Mouse (Mus musculus) kidney, adult 2 months (tissue): Measurements from ENCODE around the gene Prss23. TPM values are rescaled to one million over a fixed set of nuclear protein-coding genes. Genes with fewer than 3 reads are reported as not detected.

Source experiments
- DNase-seq: peaks from one replicate; pipeline ENCODE4 v3.0.0; 2021
- H3K27ac ChIP-seq: fragments of 200-500 bp; 2 replicates; pipeline ENCODE4 v1.5.1; 2012; ENCODE audit warnings: low read depth, low read length, control low read depth, inconsistent platforms; ENCODE audit not compliant: insufficient read depth
- H3K27me3 ChIP-seq: fragments of 200-500 bp; replicated peaks from 2 replicates; pipeline ENCODE4 v1.6.1; 2012; ENCODE audit warnings: mild to moderate bottlenecking, moderate library complexity, low read length, inconsistent platforms; ENCODE audit not compliant: control insufficient read depth, insufficient read depth
- H3K36me3 ChIP-seq: fragments of 200-500 bp; 2 replicates; pipeline ENCODE4 v1.6.1; 2012; ENCODE audit warnings: mild to moderate bottlenecking, moderate library complexity, low read length, inconsistent platforms; ENCODE audit not compliant: control insufficient read depth, insufficient read depth
- H3K4me1 ChIP-seq: fragments of 200-500 bp; 2 replicates; pipeline ENCODE4 v1.6.1; 2011; ENCODE audit warnings: low read length; ENCODE audit not compliant: control insufficient read depth, insufficient read depth
- H3K4me3 ChIP-seq: fragments of 200-500 bp; 2 replicates; pipeline ENCODE4 v1.5.1; 2011; ENCODE audit warnings: mild to moderate bottlenecking, low read depth, low read length, control low read depth; ENCODE audit not compliant: insufficient read depth
- CTCF ChIP-seq: fragments of 200-500 bp; conservative IDR thresholded peaks from 2 replicates; pipeline ENCODE4 v1.5.1; 2011; ENCODE audit warnings: low read depth, mild to moderate bottlenecking, control low read depth, low read length, moderate library complexity, mixed read lengths; ENCODE audit not compliant: insufficient read depth, insufficient read length
- POLR2A ChIP-seq: fragments of 200-500 bp; IDR thresholded peaks from one replicate; pipeline ENCODE4 v1.6.1; 2011; ENCODE audit warnings: low read depth, low read length, control low read depth
- WGBS: fragments of 180-500 bp; shearing (Covaris S2); methylation state at CpG from one replicate; pipeline ENCODE4 v1.1.7; 2018; 5-methylcytosine and 5-hydroxymethylcytosine counted together
- polyA plus RNA-seq: library from polyadenylated mRNA; depleted of rRNA; stranded (reverse); fragments of >200 nt; gene quantifications from 2 replicates; pipeline ENCODE4 v1.2.3, GENCODE M21; 2012

The Prss23 gene
- polyA plus RNA-seq, 1 experiment: 136 TPM

DNA sequence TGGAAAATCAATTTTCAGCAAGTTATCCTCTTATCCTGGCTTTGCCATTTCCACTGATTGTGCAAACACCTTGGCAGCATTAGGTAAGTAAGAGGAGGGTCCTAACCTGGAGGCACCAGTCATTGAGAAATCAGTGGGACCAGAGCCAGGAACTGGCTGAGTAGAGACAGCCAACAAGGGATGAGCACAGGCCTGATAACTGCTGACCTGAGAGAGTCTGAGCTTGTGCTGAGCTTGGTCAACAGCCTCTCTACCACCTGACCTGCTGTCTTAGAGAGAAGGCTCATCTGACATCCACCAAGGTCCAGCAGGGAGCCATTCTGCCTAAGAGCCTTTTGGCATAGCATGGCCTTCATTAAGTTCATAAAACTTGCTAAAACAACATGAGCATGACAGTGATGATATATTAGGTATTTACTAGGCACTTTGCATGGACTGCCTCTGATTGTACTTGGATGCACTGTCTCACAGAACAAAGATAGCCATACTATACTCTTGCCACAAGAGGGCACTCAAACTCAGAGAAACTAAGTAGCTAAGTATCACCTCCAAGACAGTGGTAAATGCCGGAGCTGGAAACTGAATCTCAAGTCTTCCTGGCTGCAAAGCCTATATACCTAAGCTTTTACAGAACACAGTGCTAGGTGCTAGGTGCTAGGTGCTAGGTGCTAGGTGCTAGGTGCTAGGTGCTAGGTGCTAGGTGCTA lies 49.5 kb downstream of the Prss23 start:
- TF ChIP-seq POLR2A (no peak), CTCF (peak; percentile 35; the same call in 1 of the 2 replicates)

DNA sequence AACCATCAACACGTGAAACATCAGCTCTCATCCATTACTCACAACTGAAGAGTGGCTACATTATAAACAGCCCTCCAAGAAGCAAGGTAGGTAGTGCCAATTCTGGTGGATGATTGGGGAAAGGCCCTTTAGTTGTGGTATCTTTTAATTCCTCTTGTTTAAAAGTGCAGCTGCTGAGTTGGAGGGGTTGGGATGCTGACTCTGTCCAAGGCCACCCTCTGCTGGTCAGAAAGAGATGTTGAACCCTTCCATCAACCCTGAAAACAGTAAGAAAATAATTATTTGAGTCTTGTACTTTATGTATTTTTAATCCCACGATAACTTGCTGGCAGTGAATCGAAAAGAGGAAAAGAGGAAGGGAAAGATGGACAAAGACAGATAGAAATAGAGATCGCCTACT lies 53.5 kb downstream of the Prss23 start:
- Histone ChIP-seq H3K27ac (no peak overlapping the region), H3K4me1 (peaks cover 6% of the 10 kb centered on the region; the same call in 1 of the 2 replicates), H3K36me3 (no peaks in the 10 kb centered on the region; the same call in 1 of the 2 replicates), H3K4me3 (no peak overlapping the region), H3K27me3 (no peaks in the 10 kb centered on the region)
- DNase-seq: peak; percentile 40
- 42% methylated on average over 4 of the region's 4 CpGs for WGBS
- TF ChIP-seq POLR2A (no peak), CTCF (peak; percentile 66)

More for the DNA sequence above, 49.5 kb downstream of the Prss23 start:
- 0% methylated on average over 1 of the region's 1 CpGs for WGBS
- no peak overlapping the region for H3K27ac ChIP-seq
- no peaks in the 10 kb centered on the region for H3K27me3 ChIP-seq
- DNase-seq: peak; percentile 76
- H3K36me3 ChIP-seq: no peaks in the 10 kb centered on the region
- H3K4me3 ChIP-seq: no peak overlapping the region
- H3K4me1 ChIP-seq: peaks cover 13% of the 10 kb centered on the region; the same call in 1 of the 2 replicates

DNA sequence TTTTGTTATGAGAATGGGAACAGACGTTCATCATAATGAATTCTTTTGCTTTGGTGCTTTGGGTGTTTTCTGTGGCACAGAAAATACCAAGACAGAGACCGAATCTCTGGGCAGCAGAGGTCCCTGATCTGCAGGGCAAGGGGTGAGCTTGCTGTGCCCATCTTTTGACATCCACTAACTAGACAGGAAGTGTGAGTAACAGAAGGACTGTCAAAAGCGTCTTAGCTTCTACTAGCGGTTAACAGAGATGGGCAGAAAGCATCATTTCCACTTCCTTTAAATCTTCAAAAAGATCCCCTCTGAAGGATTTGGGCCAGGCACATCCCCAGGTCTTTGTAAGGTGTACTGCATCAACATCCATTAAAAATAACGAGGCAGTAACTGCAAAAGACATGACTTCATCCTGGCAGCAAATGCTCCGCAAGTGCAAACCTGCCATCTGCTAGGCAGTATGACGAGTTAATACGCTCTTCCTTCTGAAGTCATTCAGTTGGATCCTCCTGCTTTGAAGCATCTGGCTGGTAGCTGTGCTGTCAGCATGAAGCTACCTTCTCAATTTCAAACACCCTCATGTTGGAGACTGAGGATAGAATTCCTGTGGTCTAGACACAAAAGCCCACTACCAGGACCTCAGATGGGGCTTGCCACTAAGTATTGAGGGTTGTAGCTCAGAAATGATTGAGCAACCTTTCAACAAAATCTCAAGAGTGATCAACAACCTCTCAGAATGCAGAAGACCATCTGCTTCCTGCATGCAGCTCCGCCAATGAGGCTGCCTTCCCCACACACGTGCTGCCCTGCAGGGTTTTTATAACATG lies 63.0 kb downstream of the Prss23 start:
- Histone ChIP-seq H3K27ac (peak overlapping the region; percentile 84; the same call in 1 of the 2 replicates), H3K4me3 (no peak overlapping the region), H3K27me3 (no peaks in the 10 kb centered on the region), H3K4me1 (peaks cover 5% of the 10 kb centered on the region; the same call in 1 of the 2 replicates), H3K36me3 (no peaks in the 10 kb centered on the region)
- 73% methylated on average over 10 of the region's 10 CpGs for WGBS
- DNase-seq: no peak
- no peak for TF ChIP-seq CTCF
- no peak for TF ChIP-seq POLR2A

DNA sequence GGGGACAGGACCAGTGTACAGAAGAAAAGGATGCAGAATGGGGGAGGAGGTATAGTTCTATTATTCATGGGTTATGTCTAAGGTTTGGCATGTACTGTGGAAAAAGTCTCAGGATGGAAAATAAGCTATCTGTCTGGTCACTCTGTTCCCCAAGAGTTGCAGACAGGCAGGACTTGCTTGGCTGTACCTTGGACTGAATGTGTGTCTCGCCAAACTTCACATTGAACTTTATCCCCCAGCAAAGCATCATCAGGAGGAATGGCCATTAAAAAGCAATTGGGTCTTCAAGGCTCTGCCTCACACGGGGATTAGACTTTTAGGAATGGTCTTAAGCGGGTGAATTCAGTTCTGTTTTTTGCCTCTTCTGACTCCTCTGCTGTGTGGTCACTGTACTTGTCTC lies 63.7 kb downstream of the Prss23 start:
- Histone ChIP-seq H3K36me3 (no peaks in the 10 kb centered on the region), H3K27ac (peak overlapping the region; percentile 84; the same call in 1 of the 2 replicates), H3K4me3 (no peak overlapping the region), H3K27me3 (no peaks in the 10 kb centered on the region), H3K4me1 (peaks cover 5% of the 10 kb centered on the region; the same call in 1 of the 2 replicates)
- DNase-seq: peak; percentile 77
- WGBS: 52% methylated on average over 3 of the region's 3 CpGs
- TF ChIP-seq POLR2A (no peak), CTCF (no peak)

DNA sequence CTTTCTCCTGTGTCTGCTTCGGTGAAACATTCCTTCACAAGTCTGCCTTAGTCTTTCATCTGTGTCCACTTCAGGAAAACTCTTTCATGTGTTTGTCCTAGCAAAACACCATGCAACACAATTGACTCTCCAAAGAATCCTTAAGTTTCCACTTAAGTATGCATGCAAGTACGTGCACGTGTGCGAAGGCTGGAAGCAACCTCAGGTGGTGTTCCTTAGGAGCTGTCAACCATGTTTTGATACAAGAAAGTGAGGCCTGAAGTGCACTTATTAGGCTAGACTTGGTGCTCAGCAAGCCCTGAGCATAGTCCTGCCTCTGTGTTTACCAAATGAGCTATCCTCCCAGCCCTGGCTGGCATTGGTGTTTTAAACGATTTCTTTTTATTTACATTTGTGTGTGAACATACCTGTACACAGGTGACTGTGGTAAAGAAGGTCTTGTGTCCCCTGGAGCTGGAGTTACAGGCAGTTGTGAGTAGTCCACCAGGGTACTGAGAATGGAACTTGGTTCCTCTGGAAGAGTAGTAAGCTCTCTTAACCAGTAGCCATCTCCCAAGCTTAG lies 64.3 kb downstream of the Prss23 start:
- Histone ChIP-seq H3K36me3 (no peaks in the 10 kb centered on the region), H3K27me3 (no peaks in the 10 kb centered on the region), H3K4me3 (no peak overlapping the region), H3K4me1 (peaks cover 5% of the 10 kb centered on the region; the same call in 1 of the 2 replicates), H3K27ac (peak overlapping the region; percentile 58; the same call in 1 of the 2 replicates)
- WGBS: 88% methylated on average over 5 of the region's 5 CpGs
- DNase-seq: no peak
- TF ChIP-seq POLR2A (no peak), CTCF (no peak)

DNA sequence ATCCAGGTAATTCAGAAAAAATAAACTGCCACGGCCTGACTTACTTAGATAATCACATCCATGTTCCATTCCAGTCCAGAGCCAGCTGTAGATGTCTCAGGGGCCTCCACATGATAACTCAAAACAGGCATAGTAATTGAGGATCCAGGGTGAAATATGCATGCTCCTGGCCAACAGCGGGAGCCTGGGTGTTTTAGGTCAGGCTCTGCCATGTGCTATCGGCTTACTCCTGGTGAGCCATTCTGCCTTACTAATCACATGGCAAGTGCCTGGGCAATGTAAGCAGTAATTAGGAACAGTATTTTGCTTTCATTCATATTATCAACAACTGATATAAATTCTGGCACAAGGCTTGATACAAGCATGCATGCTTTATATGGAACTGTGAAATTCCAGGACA lies 65.6 kb downstream of the Prss23 start:
- DNase-seq: no peak
- Histone ChIP-seq H3K4me1 (peaks cover 5% of the 10 kb centered on the region; the same call in 1 of the 2 replicates), H3K27ac (no peak overlapping the region), H3K27me3 (no peaks in the 10 kb centered on the region), H3K4me3 (no peak overlapping the region), H3K36me3 (no peaks in the 10 kb centered on the region)
- 58% methylated on average over 3 of the region's 3 CpGs for WGBS
- TF ChIP-seq POLR2A (no peak), CTCF (no peak)

DNA sequence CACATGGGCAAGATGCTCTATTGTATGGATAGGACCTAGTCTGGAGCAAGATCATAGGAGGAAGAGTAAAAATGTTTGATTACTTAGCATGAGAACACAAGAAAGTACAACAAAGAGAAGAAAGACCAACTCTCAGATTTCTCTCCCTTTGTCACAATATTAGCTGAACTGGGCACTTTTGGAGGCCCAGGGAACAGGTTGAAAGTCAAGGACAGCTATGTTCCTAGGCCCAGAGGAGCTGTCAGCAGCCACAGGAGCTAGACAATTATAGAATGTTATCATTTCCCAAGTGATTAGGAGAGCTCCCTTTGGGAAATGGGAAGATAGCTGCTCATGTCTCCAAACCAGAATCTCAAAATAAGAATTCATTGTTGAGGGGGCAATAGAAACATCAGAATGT lies 66.1 kb downstream of the Prss23 start:
- TF ChIP-seq POLR2A: no peak
- TF ChIP-seq CTCF: no peak
- Histone ChIP-seq H3K4me1 (peaks cover 5% of the 10 kb centered on the region; the same call in 1 of the 2 replicates), H3K27ac (no peak overlapping the region), H3K4me3 (no peak overlapping the region), H3K36me3 (no peaks in the 10 kb centered on the region), H3K27me3 (no peaks in the 10 kb centered on the region)
- no peak for DNase-seq
